Mouse (Mus musculus): ENCODE data around the gene Fam92b. TPM values are rescaled to one million over a fixed set of nuclear protein-coding genes. Genes with fewer than 3 reads are reported as not detected.

Fam92b gene
- total and polyA plus RNA-seq, 3 experiments, result 1.0 TPM; not detected in 2

GRCm38 (mm10) chr8:120116600-120116999 lies 60.7 kb downstream of the Fam92b start:
- no peak overlapping the region; the same call in 1 of the 2 replicates for H3K27ac ChIP-seq
- no peak overlapping the region for H3K4me3 ChIP-seq
- TF ChIP-seq CTCF (IDR thresholded peaks at IDR 0.05), result no peak
- no peak for TF ChIP-seq POLR2A (IDR thresholded peaks at IDR 0.05; ENCODE audit: insufficient read depth, low read depth, low read length)
- no peak for TF ChIP-seq EP300 (IDR thresholded peaks at IDR 0.05; ENCODE audit: insufficient read depth, low read depth, low read length)
- no peak overlapping the region for H3K9ac ChIP-seq (ENCODE audit: low read depth, low read length)
- H3K79me2 ChIP-seq (replicated peaks; ENCODE audit: control insufficient read depth, insufficient read depth, low read length), result no peaks in the 10 kb centered on the region; the same call in 1 of the 2 replicates
- 68% methylated on average over 7 of the region's 7 CpGs for WGBS
- no peaks in the 10 kb centered on the region for H3K36me3 ChIP-seq (ENCODE audit: control insufficient read depth, insufficient read depth, low read length)
- H3K4me1 ChIP-seq (ENCODE audit: control insufficient read depth, insufficient read depth, low read length), result peaks cover 26% of the 10 kb centered on the region
- H3K27me3 ChIP-seq (ENCODE audit: control insufficient read depth, insufficient read depth, low read length), result no peaks in the 10 kb centered on the region
- DNase-seq, result no peak
- intact Hi-C loops (cut with DNase I), result no loop called here

Other genes with a start within 250 kb of the Fam92b start
- gene Crispld2, start 185.0 kb downstream of the Fam92b start, total RNA-seq (2021), result 10 to 100 TPM; 24.3 to 29.9 TPM
- 30.3 and 47.5 TPM in 2 replicates for gene Crispld2, start 185.0 kb downstream of the Fam92b start, polyA plus RNA-seq (2012; rRNA removed)
- gene Zdhhc7, start 76.0 kb downstream of the Fam92b start, total RNA-seq (2021), result 10 to 100 TPM; 34.2 to 35.4 TPM
- gene Zdhhc7, start 76.0 kb downstream of the Fam92b start, polyA plus RNA-seq (2012; rRNA removed), result 48.5 and 70.6 TPM in 2 replicates
- 10 to 100 TPM; 16.1 to 20.0 TPM for gene 6430548M08Rik, start 63.3 kb downstream of the Fam92b start, total RNA-seq (2021)
- gene 6430548M08Rik, start 63.3 kb downstream of the Fam92b start, polyA plus RNA-seq (2012; rRNA removed), result 6.4 and 9.5 TPM in 2 replicates
- gene Gse1, start 51.0 kb upstream of the Fam92b start, total RNA-seq (2021), result 10 to 100 TPM; 21.0 to 24.3 TPM
- gene Gse1, start 51.0 kb upstream of the Fam92b start, polyA plus RNA-seq (2012; rRNA removed), result 12.1 and 12.8 TPM in 2 replicates

Data from heart, adult 2 months (tissue).